Mouse (Mus musculus) lung, embryonic 15.5 days (tissue): ENCODE results near the gene Trio. TPM values are rescaled to one million over a fixed set of nuclear protein-coding genes. Genes with fewer than 3 reads are reported as not detected.

Source experiments
- ATAC-seq: fragments of 200-750 bp; cut with Nextera tagmentation; 2 replicates; pipeline ENCODE4 v1.8.0; 2017; ENCODE audit warnings: moderate number of reproducible peaks, borderline replicate concordance; ENCODE audit not compliant: low FRiP score, low TSS enrichment; ENCODE audit errors: extremely low read depth
- H3K27ac ChIP-seq: fragments of 300-500 bp; sonication (generic); 2 replicates; pipeline ENCODE4 v1.5.1; 2015; ENCODE audit warnings: moderate library complexity, mild to moderate bottlenecking, inconsistent platforms
- H3K27me3 ChIP-seq: fragments of 300-500 bp; sonication (generic); 2 replicates; pipeline ENCODE4 v1.6.1; 2015; ENCODE audit warnings: inconsistent platforms
- H3K36me3 ChIP-seq: fragments of 300-500 bp; sonication (generic); 2 replicates; pipeline ENCODE4 v1.6.1; 2015; ENCODE audit warnings: inconsistent platforms
- H3K4me1 ChIP-seq: fragments of 300-500 bp; sonication (generic); 2 replicates; pipeline ENCODE4 v1.6.1; 2015; ENCODE audit warnings: inconsistent platforms
- H3K4me2 ChIP-seq: fragments of 300-500 bp; sonication (generic); 2 replicates; pipeline ENCODE4 v1.6.1; 2015; ENCODE audit warnings: inconsistent platforms, mild to moderate bottlenecking, moderate library complexity
- H3K4me3 ChIP-seq: fragments of 300-500 bp; sonication (generic); 2 replicates; pipeline ENCODE4 v1.5.1; 2015; ENCODE audit warnings: mild to moderate bottlenecking, inconsistent platforms
- H3K9ac ChIP-seq: fragments of 300-500 bp; sonication (generic); 2 replicates; pipeline ENCODE4 v1.6.1; 2015; ENCODE audit warnings: inconsistent platforms
- H3K9me3 ChIP-seq: fragments of 300-500 bp; sonication (generic); 2 replicates; pipeline ENCODE4 v1.6.1; 2016; ENCODE audit warnings: inconsistent platforms
- whole genome bisulfite sequencing: fragments of 180-500 bp; shearing (Covaris S2); methylation state at CpG from one replicate; pipeline ENCODE4 v1.1.7; 2015; 5-methylcytosine and 5-hydroxymethylcytosine counted together
- polyA plus RNA-seq: library from polyadenylated mRNA; unstranded; fragments of >200 nt; fragmentation: Nextera tagmentation; extraction: Ambion mirVana; gene quantifications from 2 replicates; pipeline ENCODE4 v1.2.1, GENCODE M21; 2015

The Trio gene
- polyA plus RNA-seq, 1 experiment from 2014 or later: 18.7 TPM

- Histone ChIP-seq H3K4me3 (no peak overlapping the region), H3K9ac (no peak overlapping the region), H3K36me3 (0 out of 2 replicates have a peak, but pooled peaks cover 6% of the 10 kb centered on the region), H3K4me1 (peaks cover 9% of the 10 kb centered on the region), H3K27ac (no peak overlapping the region), H3K9me3 (no peaks in the 10 kb centered on the region), H3K27me3 (no peaks in the 10 kb centered on the region), H3K4me2 (no peak overlapping the region)
- 53% methylated on average over 5 of the region's 5 CpGs for WGBS
- ATAC-seq: no peak
These were observed 118.0 kb downstream of the Trio start for GRCm38 (mm10) chr15:27907649-27908048.

GRCm38 (mm10) chr15:27906409-27906808, 119.2 kb downstream of the Trio start:
- no peak overlapping the region for H3K4me2 ChIP-seq
- H3K27ac ChIP-seq: no peak overlapping the region
- WGBS: 47% methylated on average over 4 of the region's 4 CpGs
- no peaks in the 10 kb centered on the region for H3K9me3 ChIP-seq
- ATAC-seq: no peak
- H3K9ac ChIP-seq: no peak overlapping the region
- H3K4me3 ChIP-seq: no peak overlapping the region
- H3K36me3 ChIP-seq: peaks cover 6% of the 10 kb centered on the region; the same call in 1 of the 2 replicates
- H3K4me1 ChIP-seq: peaks cover 9% of the 10 kb centered on the region
- H3K27me3 ChIP-seq: no peaks in the 10 kb centered on the region

- no peaks in the 10 kb centered on the region for H3K27me3 ChIP-seq
- peaks cover 15% of the 10 kb centered on the region for H3K36me3 ChIP-seq
- no peak overlapping the region for H3K4me2 ChIP-seq
- no peaks in the 10 kb centered on the region for H3K9me3 ChIP-seq
- H3K4me1 ChIP-seq: peaks cover 9% of the 10 kb centered on the region
- no peak overlapping the region for H3K27ac ChIP-seq
- ATAC-seq: no peak
- WGBS: 68% methylated on average over 6 of the region's 6 CpGs
- no peak overlapping the region for H3K4me3 ChIP-seq
- no peak overlapping the region for H3K9ac ChIP-seq
These were observed 120.3 kb downstream of the Trio start for GRCm38 (mm10) chr15:27905341-27905740.

GRCm38 (mm10) chr15:27904346-27905005, 121.2 kb downstream of the Trio start:
- H3K4me1 ChIP-seq: peaks cover 9% of the 10 kb centered on the region
- peaks cover 22% of the 10 kb centered on the region for H3K36me3 ChIP-seq
- no peak overlapping the region for H3K9ac ChIP-seq
- H3K4me2 ChIP-seq: no peak overlapping the region
- no peaks in the 10 kb centered on the region for H3K27me3 ChIP-seq
- WGBS: 75% methylated on average over 16 of the region's 16 CpGs
- H3K27ac ChIP-seq: no peak overlapping the region
- no peak overlapping the region for H3K4me3 ChIP-seq
- no peaks in the 10 kb centered on the region for H3K9me3 ChIP-seq
- no peak for ATAC-seq

- 92% methylated on average over 15 of the region's 15 CpGs for WGBS
- H3K9ac ChIP-seq: no peak overlapping the region
- H3K27me3 ChIP-seq: no peaks in the 10 kb centered on the region
- no peak overlapping the region for H3K4me3 ChIP-seq
- no peak overlapping the region for H3K4me2 ChIP-seq
- peaks cover 37% of the 10 kb centered on the region for H3K36me3 ChIP-seq
- H3K4me1 ChIP-seq: peaks cover 2% of the 10 kb centered on the region; the same call in 1 of the 2 replicates
- H3K27ac ChIP-seq: no peak overlapping the region
- ATAC-seq: no peak
- no peaks in the 10 kb centered on the region for H3K9me3 ChIP-seq
These were observed 124.4 kb downstream of the Trio start for GRCm38 (mm10) chr15:27901200-27901599.

- Histone ChIP-seq H3K9me3 (no peaks in the 10 kb centered on the region), H3K9ac (no peak overlapping the region), H3K27ac (no peak overlapping the region), H3K4me1 (peaks cover 2% of the 10 kb centered on the region; the same call in 1 of the 2 replicates), H3K4me3 (no peak overlapping the region), H3K36me3 (peaks cover 41% of the 10 kb centered on the region), H3K4me2 (no peak overlapping the region), H3K27me3 (no peaks in the 10 kb centered on the region)
- 47% methylated on average over 6 of the region's 6 CpGs for WGBS
- ATAC-seq: peak; percentile 49; the same call in 1 of the 2 replicates
These were observed 126.7 kb downstream of the Trio start for GRCm38 (mm10) chr15:27898795-27899406.

- 85% methylated on average over 12 of the region's 12 CpGs for WGBS
- Histone ChIP-seq H3K9ac (no peak overlapping the region), H3K27ac (no peak overlapping the region), H3K4me3 (no peak overlapping the region), H3K4me1 (0 out of 2 replicates have a peak, but pooled peaks cover 2% of the 10 kb centered on the region), H3K27me3 (no peaks in the 10 kb centered on the region), H3K4me2 (no peak overlapping the region), H3K36me3 (peaks cover 41% of the 10 kb centered on the region), H3K9me3 (no peaks in the 10 kb centered on the region)
- ATAC-seq: no peak
These were observed 131.5 kb downstream of the Trio start for GRCm38 (mm10) chr15:27894112-27894511.

- no peak for ATAC-seq
- H3K36me3 ChIP-seq: peaks cover 38% of the 10 kb centered on the region
These were observed 133.6 kb downstream of the Trio start for GRCm38 (mm10) chr15:27892029-27892428.

GRCm38 (mm10) chr15:27890666-27891065, 135.0 kb downstream of the Trio start:
- Histone ChIP-seq H3K27ac (no peak overlapping the region), H3K36me3 (peaks cover 41% of the 10 kb centered on the region)
- WGBS: 86% methylated on average over 5 of the region's 5 CpGs

More at GRCm38 (mm10) chr15:27892029-27892428, 133.6 kb downstream of the Trio start:
- Histone ChIP-seq H3K9ac (no peak overlapping the region), H3K4me2 (no peak overlapping the region), H3K4me1 (no peaks in the 10 kb centered on the region), H3K4me3 (no peak overlapping the region), H3K9me3 (no peaks in the 10 kb centered on the region), H3K27ac (no peak overlapping the region), H3K27me3 (no peaks in the 10 kb centered on the region)
- WGBS: 81% methylated on average over 5 of the region's 5 CpGs

GRCm38 (mm10) chr15:27888153-27888552, 137.5 kb downstream of the Trio start:
- H3K27ac ChIP-seq: no peak overlapping the region
- no peak overlapping the region for H3K4me3 ChIP-seq
- no peaks in the 10 kb centered on the region for H3K9me3 ChIP-seq
- H3K36me3 ChIP-seq: peaks cover 36% of the 10 kb centered on the region
- no peak for ATAC-seq
- 59% methylated on average over 13 of the region's 13 CpGs for WGBS
- H3K4me1 ChIP-seq: no peaks in the 10 kb centered on the region
- no peaks in the 10 kb centered on the region for H3K27me3 ChIP-seq
- no peak overlapping the region for H3K4me2 ChIP-seq
- no peak overlapping the region for H3K9ac ChIP-seq

More at GRCm38 (mm10) chr15:27890666-27891065, 135.0 kb downstream of the Trio start:
- Histone ChIP-seq H3K4me3 (no peak overlapping the region), H3K27me3 (no peaks in the 10 kb centered on the region), H3K4me2 (no peak overlapping the region), H3K9me3 (no peaks in the 10 kb centered on the region), H3K9ac (no peak overlapping the region), H3K4me1 (no peaks in the 10 kb centered on the region)
- ATAC-seq: no peak

GRCm38 (mm10) chr15:27886992-27887391, 138.7 kb downstream of the Trio start:
- Histone ChIP-seq H3K4me2 (no peak overlapping the region), H3K36me3 (peaks cover 36% of the 10 kb centered on the region), H3K4me3 (no peak overlapping the region), H3K4me1 (no peaks in the 10 kb centered on the region), H3K27me3 (no peaks in the 10 kb centered on the region), H3K9ac (no peak overlapping the region), H3K9me3 (no peaks in the 10 kb centered on the region), H3K27ac (no peak overlapping the region)
- no peak for ATAC-seq
- 71% methylated on average over 6 of the region's 6 CpGs for WGBS
